Mouse (Mus musculus): Measurements from ENCODE around the gene Usp19.

DNA sequence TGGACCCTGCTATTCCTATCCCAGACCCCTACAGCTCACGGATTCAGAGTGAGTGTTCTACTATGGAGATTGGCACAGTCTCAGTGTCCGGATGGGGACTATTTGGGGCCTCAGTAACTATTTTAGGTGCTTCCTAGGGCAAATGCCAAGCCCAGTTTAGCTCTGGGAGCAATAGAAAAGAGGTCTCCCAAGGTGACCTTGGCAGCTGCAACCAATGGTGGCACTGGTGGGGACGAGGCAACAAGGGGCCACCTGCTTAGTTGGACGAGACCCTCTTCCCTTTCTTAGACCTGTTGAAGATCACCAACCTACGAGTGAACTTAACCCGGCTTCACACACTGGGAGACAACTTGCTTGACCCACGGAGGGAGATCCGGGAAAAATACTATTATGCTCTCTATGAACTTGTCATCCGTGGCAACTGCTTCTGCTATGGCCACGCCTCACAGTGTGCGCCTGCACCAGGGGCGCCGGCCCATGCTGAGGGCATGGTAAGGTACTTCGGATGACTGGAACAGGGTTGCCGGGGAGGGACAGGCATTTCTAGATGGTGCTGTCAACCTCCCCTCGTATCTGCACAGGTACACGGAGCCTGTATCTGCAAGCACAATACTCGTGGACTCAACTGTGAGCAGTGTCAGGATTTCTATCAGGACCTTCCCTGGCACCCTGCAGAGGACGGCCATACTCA lies 8.7 kb upstream of the Usp19 start:
- no peak for TF ChIP-seq CTCF (IDR thresholded peaks at IDR 0.05; ENCODE audit: low read depth, low read length)
- no peak for TF ChIP-seq GATA1 (IDR thresholded peaks at IDR 0.05; ENCODE audit: borderline replicate concordance, low read length)

All from G1E (cell line).